Mouse (Mus musculus): ENCODE results near the gene Etv4. TPM values are rescaled to one million over a fixed set of nuclear protein-coding genes. Genes with fewer than 3 reads are reported as not detected.

Etv4 gene
- polyA plus RNA-seq, 1 experiment from 2014 or later, result 10.4 TPM

DNA sequence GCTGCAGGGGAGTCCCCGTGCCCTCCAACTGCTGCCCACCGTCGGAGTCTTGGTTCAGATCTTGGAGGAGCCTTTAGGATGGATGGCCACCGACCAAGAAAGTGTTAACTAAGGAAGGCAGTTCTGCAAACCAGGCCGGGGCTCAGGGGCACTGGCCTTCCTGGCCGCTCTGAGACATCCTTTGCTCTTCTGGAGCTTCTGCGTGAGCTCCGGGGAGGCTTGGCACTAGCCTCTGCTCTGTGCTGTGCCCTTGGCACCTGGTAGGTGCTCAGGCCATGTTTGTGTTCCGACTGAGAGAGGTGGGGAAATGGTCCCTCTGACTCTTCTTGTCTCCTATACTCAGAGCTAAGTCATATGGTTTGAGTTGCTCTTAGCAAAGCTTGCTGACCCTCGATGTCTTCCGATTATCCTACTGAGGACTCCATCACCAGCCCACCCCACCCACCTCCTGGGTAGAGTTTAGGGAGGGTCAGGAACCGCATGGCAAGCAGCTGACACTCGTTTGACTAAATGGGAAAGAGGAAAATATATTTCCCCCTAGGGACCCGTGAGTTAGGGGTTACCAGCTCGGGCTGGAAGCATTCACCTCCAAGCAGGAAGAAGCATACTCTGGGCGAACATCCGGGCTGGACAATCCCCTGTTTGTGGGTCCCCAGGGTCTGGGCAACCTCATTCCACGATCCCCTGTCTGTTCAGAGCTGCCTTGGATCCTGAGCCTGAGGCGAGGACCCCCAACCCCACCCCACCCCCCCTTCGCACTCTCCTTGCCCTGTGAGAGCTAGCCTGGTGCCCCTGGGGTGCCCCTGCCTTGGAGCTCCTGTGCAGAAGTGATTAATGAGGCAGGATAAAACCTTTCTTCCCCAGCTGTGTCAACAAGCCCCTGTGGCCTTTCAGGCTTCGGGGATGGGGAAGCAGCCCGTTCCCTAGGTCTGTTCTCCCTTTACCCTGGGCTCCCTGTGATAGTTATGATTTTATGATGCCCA, 30.2 kb upstream of the Etv4 start:
- Histone ChIP-seq H3K9me3 (ENCODE audit: control insufficient read depth, low read length) (peaks cover 3% of the 10 kb centered on the region; the same call in 1 of the 2 replicates), H3K27me3 (ENCODE audit: control insufficient read depth, insufficient read depth, low read length) (no peaks in the 10 kb centered on the region), H3K27ac (ENCODE audit: low read depth, low read length) (no peak overlapping the region), H3K36me3 (ENCODE audit: control insufficient read depth, insufficient read depth, low read length) (no peaks in the 10 kb centered on the region), H3K4me1 (replicated peaks; ENCODE audit: control insufficient read depth, insufficient read depth, low read length) (no peaks in the 10 kb centered on the region; the same call in 1 of the 2 replicates), H3K4me3 (ENCODE audit: low read depth, low read length) (no peak overlapping the region), H3K9ac (ENCODE audit: low read length) (peak overlapping the region; percentile 8; the same call in 1 of the 2 replicates), H3K4me2 (ENCODE audit: low read depth, low read length, severe bottlenecking) (0 out of 2 replicates have a peak overlapping the region, but pooled peaks have one; percentile 55)
- DNase-seq (ENCODE audit: low spot score) (peak; percentile 61), ATAC-seq (replicated peaks; ENCODE audit: low FRiP score) (no peak)
- WGBS, result 20% methylated on average over 22 of the region's 22 CpGs

DNA sequence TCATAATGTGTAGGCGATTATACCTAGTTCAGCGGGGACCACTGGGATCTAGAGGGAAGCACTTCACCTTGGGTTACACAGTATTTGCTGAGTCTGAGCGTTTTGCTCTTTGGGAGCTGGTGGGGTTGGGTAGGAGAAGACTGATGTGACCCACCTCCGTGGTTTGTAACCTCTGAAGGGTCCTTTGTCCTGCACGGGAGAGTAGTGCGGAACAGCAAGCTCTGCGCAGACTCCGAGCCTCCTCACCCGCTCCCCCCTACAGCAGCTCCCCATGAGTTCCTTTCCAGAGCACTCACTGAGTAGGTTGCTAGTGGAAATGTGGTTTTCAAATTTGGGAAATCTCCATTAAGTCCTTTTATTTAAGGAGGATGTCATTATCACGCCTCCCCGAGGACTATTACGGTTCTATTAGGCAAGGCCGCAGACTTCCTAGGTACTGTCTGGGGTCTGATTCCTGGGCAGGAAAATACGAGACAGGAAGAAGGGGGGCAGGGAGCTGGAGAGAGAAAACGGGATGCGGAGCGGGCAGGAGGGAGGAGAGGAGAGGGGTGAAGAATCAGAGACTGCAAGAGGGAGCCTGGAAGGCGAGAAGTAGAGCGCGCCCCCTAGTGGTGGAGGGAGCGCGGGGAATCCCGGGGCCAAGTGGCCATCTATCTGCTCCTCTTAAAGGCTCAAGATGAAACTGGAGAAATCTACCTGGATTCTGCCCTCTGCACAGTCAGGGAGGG, 29.4 kb upstream of the Etv4 start:
- H3K4me3 ChIP-seq (ENCODE audit: low read depth, low read length), result peak overlapping the region; percentile 21; the same call in 1 of the 2 replicates
- ATAC-seq (replicated peaks; ENCODE audit: low FRiP score) (0 out of 2 replicates have a peak, but pooled peaks have one; percentile 51), DNase-seq (ENCODE audit: low spot score) (peak; percentile 96)
- peak overlapping the region; percentile 51; the same call in 1 of the 2 replicates for H3K9ac ChIP-seq (ENCODE audit: low read length)
- 9% methylated on average over 23 of the region's 23 CpGs for WGBS
- no peaks in the 10 kb centered on the region for H3K27me3 ChIP-seq (ENCODE audit: control insufficient read depth, insufficient read depth, low read length)
- H3K27ac ChIP-seq (ENCODE audit: low read depth, low read length), result no peak overlapping the region
- peak overlapping the region; percentile 55 for H3K4me2 ChIP-seq (ENCODE audit: low read depth, low read length, severe bottlenecking)
- no peaks in the 10 kb centered on the region; the same call in 1 of the 2 replicates for H3K4me1 ChIP-seq (replicated peaks; ENCODE audit: control insufficient read depth, insufficient read depth, low read length)
- H3K9me3 ChIP-seq (ENCODE audit: control insufficient read depth, low read length), result no peaks in the 10 kb centered on the region
- no peaks in the 10 kb centered on the region for H3K36me3 ChIP-seq (ENCODE audit: control insufficient read depth, insufficient read depth, low read length)

DNA sequence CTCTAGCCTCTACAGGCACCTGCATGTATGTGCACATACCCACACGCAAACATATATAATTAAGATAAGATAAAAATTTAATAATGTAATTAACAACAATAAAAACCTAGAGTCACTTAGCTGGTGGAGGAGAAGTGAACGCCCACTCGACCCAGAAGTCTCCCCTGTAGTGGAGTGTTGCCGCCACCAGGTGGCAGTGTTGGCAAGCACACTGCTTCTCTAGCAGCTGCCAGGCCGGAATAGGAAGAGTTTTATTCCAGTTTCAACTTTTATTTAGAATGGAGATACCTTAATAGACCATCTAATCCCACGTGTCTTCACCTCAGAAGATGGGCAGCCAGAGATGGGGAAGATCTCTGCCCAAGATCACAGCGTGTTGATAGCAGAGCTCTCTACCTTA, 28.1 kb upstream of the Etv4 start:
- H3K27me3 ChIP-seq (ENCODE audit: control insufficient read depth, insufficient read depth, low read length), result no peaks in the 10 kb centered on the region
- H3K4me2 ChIP-seq (ENCODE audit: low read depth, low read length, severe bottlenecking), result no peak overlapping the region
- peak; percentile 85 for DNase-seq (ENCODE audit: low spot score)

DNA sequence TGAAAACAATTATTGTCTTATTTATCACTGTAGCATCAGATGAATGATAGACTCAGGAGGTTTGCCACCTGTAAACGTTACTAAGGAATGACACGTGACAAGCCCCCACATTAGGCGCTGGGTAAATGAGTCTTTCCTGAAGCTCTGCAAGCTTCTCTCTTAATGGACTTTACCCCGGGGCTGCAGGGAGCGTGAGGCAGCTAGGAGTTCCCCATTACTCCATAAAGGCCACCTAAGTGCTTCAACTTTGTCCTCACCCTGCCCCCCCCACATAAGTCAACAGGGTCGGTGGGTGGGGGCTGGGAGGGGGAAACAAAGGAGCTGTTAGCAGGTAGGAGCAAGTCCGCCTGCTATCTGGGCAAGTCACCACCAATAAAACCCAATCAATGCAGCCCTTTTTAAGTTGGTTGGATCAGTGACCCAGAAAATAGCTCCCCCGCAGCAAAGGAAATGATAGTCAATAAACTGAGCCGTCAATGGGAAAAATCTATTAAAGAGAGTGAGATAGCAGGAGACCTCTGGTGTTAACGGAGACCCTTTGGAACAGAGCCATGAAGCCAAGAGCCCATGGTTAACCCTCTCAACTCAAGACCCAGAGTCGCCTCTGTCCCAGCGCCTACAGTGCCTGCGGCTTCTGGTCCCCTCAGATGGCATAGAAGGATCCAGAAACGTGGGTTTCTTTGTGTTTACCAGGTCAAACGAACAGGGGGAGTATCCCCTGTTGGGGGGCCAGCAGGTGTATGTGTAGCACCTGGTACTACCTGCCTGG, 24.1 kb upstream of the Etv4 start:
- 32% methylated on average over 15 of the region's 15 CpGs for WGBS
- no peak for DNase-seq (ENCODE audit: low spot score)
- Histone ChIP-seq H3K4me2 (ENCODE audit: low read depth, low read length, severe bottlenecking) (no peak overlapping the region), H3K4me1 (replicated peaks; ENCODE audit: control insufficient read depth, insufficient read depth, low read length) (no peaks in the 10 kb centered on the region), H3K36me3 (ENCODE audit: control insufficient read depth, insufficient read depth, low read length) (no peaks in the 10 kb centered on the region), H3K9me3 (ENCODE audit: control insufficient read depth, low read length) (no peaks in the 10 kb centered on the region), H3K27ac (ENCODE audit: low read depth, low read length) (no peak overlapping the region), H3K27me3 (ENCODE audit: control insufficient read depth, insufficient read depth, low read length) (no peaks in the 10 kb centered on the region), H3K4me3 (ENCODE audit: low read depth, low read length) (no peak overlapping the region), H3K9ac (ENCODE audit: low read length) (no peak overlapping the region)
- ATAC-seq (replicated peaks; ENCODE audit: low FRiP score), result no peak

More for the DNA sequence above, 28.1 kb upstream of the Etv4 start:
- H3K4me1 ChIP-seq (replicated peaks; ENCODE audit: control insufficient read depth, insufficient read depth, low read length), result no peaks in the 10 kb centered on the region; the same call in 1 of the 2 replicates
- H3K9ac ChIP-seq (ENCODE audit: low read length), result no peak overlapping the region
- H3K36me3 ChIP-seq (ENCODE audit: control insufficient read depth, insufficient read depth, low read length), result no peaks in the 10 kb centered on the region
- under 1% methylated on average over 7 of the region's 7 CpGs for whole genome bisulfite sequencing
- no peaks in the 10 kb centered on the region for H3K9me3 ChIP-seq (ENCODE audit: control insufficient read depth, low read length)
- H3K27ac ChIP-seq (ENCODE audit: low read depth, low read length), result no peak overlapping the region
- ATAC-seq (replicated peaks; ENCODE audit: low FRiP score), result no peak
- H3K4me3 ChIP-seq (ENCODE audit: low read depth, low read length), result no peak overlapping the region

DNA sequence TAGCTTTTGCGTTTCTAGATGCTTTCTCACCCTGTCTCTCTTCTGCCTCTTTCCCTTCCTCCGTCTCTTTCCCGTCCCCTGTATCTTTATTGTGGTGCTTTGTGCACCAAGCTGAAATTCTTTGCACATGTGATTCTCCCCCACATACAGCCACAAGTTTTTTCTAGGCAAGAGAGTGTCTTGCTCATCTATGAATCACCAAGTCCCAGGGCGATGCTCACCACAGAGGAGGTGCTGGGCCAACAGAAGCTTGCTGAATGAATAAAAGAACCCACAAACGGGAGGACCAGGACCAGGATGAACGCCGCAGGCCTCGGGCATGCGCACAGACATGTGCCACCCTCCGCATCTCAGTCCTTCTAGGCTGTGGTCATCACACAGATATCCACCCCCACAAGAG, 22.1 kb upstream of the Etv4 start:
- Histone ChIP-seq H3K4me1 (replicated peaks; ENCODE audit: control insufficient read depth, insufficient read depth, low read length) (no peaks in the 10 kb centered on the region), H3K36me3 (ENCODE audit: control insufficient read depth, insufficient read depth, low read length) (no peaks in the 10 kb centered on the region), H3K27me3 (ENCODE audit: control insufficient read depth, insufficient read depth, low read length) (no peaks in the 10 kb centered on the region), H3K9ac (ENCODE audit: low read length) (no peak overlapping the region), H3K27ac (ENCODE audit: low read depth, low read length) (no peak overlapping the region), H3K9me3 (ENCODE audit: control insufficient read depth, low read length) (no peaks in the 10 kb centered on the region), H3K4me2 (ENCODE audit: low read depth, low read length, severe bottlenecking) (no peak overlapping the region), H3K4me3 (ENCODE audit: low read depth, low read length) (no peak overlapping the region)
- DNase-seq (ENCODE audit: low spot score) (no peak), ATAC-seq (replicated peaks; ENCODE audit: low FRiP score) (no peak)
- 85% methylated on average over 10 of the region's 10 CpGs for WGBS

DNA sequence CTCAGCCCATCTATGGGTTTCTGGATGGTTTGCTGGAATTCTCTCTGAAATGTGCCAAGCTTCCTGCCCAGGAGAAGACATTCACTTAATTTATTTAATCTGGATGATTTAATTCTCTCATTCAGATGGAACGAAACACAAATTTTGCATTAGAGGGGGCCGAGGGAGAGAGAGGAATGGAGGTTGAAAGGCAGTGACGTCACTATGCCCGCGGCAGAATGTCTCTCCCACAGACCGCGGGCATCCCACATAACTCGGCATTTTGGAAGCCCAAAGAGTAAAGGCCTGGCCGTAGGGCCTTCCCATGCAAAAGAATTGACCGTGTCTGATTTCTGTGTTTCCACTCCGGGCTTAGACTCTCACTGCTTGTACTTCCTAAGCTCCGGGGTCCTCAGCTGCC, 21.6 kb upstream of the Etv4 start:
- Histone ChIP-seq H3K9me3 (ENCODE audit: control insufficient read depth, low read length) (no peaks in the 10 kb centered on the region), H3K9ac (ENCODE audit: low read length) (no peak overlapping the region), H3K36me3 (ENCODE audit: control insufficient read depth, insufficient read depth, low read length) (no peaks in the 10 kb centered on the region), H3K4me2 (ENCODE audit: low read depth, low read length, severe bottlenecking) (no peak overlapping the region), H3K27me3 (ENCODE audit: control insufficient read depth, insufficient read depth, low read length) (no peaks in the 10 kb centered on the region), H3K4me1 (replicated peaks; ENCODE audit: control insufficient read depth, insufficient read depth, low read length) (no peaks in the 10 kb centered on the region), H3K4me3 (ENCODE audit: low read depth, low read length) (no peak overlapping the region), H3K27ac (ENCODE audit: low read depth, low read length) (no peak overlapping the region)
- no peak for ATAC-seq (replicated peaks; ENCODE audit: low FRiP score)
- no peak for DNase-seq (ENCODE audit: low spot score)
- WGBS, result 65% methylated on average over 12 of the region's 12 CpGs

DNA sequence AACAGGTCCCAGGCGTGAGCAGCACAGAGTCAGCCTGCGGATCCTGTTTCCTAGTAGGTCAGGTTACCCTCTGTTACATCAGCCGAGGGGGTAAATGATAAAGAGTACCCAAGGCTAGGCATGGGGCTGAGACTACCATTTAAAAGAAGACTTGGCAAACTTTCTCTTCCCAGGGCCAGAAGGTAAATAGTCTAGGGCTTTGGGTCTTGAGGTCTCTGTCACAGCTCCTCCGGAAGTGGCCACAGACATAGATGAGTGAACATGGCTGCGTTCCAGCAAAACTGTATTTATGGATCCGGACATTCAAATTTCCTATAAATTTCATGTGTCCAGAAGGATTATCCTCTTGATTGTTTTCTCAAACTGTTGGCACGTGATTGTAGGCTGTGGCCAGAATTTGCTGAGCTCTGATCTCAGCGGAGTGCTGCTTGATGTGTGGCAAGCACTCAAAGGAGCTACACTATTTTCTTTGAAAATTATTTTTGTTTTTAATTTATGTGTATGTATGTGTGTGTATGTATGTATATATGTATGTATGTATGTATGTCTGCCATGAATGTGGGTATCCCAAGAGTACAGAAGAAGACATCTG, 20.0 kb upstream of the Etv4 start:
- H3K27me3 ChIP-seq (ENCODE audit: control insufficient read depth, insufficient read depth, low read length), result no peaks in the 10 kb centered on the region
- no peak overlapping the region for H3K9ac ChIP-seq (ENCODE audit: low read length)
- WGBS, result 86% methylated on average over 8 of the region's 8 CpGs
- H3K27ac ChIP-seq (ENCODE audit: low read depth, low read length), result no peak overlapping the region
- no peak overlapping the region for H3K4me2 ChIP-seq (ENCODE audit: low read depth, low read length, severe bottlenecking)
- H3K4me1 ChIP-seq (replicated peaks; ENCODE audit: control insufficient read depth, insufficient read depth, low read length), result no peaks in the 10 kb centered on the region
- ATAC-seq (replicated peaks; ENCODE audit: low FRiP score), result no peak
- H3K4me3 ChIP-seq (ENCODE audit: low read depth, low read length), result no peak overlapping the region
- no peak for DNase-seq (ENCODE audit: low spot score)
- H3K36me3 ChIP-seq (ENCODE audit: control insufficient read depth, insufficient read depth, low read length), result no peaks in the 10 kb centered on the region
- no peaks in the 10 kb centered on the region for H3K9me3 ChIP-seq (ENCODE audit: control insufficient read depth, low read length)

DNA sequence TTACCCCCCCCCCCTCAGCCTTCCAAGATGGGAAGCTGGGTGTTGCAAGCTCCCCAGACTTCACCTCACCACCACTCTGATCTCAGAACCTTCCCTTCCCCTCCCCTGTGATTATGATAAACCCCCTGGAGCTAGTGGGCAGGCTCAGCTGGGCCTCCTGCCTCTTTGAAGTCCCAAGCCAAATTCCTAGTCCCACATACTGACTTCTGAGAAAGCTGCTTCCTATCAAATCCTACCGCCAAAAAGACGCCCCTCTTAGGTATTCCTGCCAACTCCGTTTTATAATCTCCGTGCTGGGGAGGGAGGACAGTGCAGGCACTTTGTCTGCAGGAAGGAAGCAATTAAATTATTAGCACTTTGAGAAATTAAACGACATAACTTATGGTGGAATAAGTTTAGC, 16.2 kb upstream of the Etv4 start:
- no peaks in the 10 kb centered on the region for H3K4me1 ChIP-seq (replicated peaks; ENCODE audit: control insufficient read depth, insufficient read depth, low read length)
- ATAC-seq (replicated peaks; ENCODE audit: low FRiP score) (no peak), DNase-seq (ENCODE audit: low spot score) (no peak)
- no peaks in the 10 kb centered on the region for H3K27me3 ChIP-seq (ENCODE audit: control insufficient read depth, insufficient read depth, low read length)
- H3K4me3 ChIP-seq (ENCODE audit: low read depth, low read length), result no peak overlapping the region
- H3K4me2 ChIP-seq (ENCODE audit: low read depth, low read length, severe bottlenecking), result no peak overlapping the region
- no peaks in the 10 kb centered on the region for H3K36me3 ChIP-seq (ENCODE audit: control insufficient read depth, insufficient read depth, low read length)
- H3K9me3 ChIP-seq (ENCODE audit: control insufficient read depth, low read length), result no peaks in the 10 kb centered on the region
- WGBS, result 6% methylated on average over 5 of the region's 5 CpGs
- H3K9ac ChIP-seq (ENCODE audit: low read length), result no peak overlapping the region
- no peak overlapping the region for H3K27ac ChIP-seq (ENCODE audit: low read depth, low read length)
